Mouse (Mus musculus): ENCODE measurements at regions not wholly inside any gene's neighbourhood (a gene's known extent, or its start where the extent isn't known, plus 50 kb on each side); places are given as distances from the start of the nearest gene placed in this dataset.

DNA sequence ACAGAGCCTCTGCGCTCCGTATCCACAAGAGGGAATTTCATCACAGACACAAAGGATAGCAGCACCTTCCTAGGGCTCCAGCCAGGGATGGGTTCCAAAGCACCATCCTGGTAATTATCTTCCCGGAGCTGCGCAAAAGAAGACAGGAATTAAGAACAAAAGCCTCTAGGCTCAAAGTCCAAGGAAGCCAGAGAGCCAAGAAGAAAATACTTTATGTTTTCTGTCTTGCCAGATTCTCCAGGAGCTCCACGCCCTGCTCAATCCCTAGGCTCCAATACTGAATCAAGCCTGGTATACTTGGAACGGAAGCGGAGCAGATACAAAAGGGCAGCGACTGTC, 54.4 kb downstream of the Irf2bpl start:
- no peak for DNase-seq
- intact Hi-C loops (cut with DNase I), result no loop called here

DNA sequence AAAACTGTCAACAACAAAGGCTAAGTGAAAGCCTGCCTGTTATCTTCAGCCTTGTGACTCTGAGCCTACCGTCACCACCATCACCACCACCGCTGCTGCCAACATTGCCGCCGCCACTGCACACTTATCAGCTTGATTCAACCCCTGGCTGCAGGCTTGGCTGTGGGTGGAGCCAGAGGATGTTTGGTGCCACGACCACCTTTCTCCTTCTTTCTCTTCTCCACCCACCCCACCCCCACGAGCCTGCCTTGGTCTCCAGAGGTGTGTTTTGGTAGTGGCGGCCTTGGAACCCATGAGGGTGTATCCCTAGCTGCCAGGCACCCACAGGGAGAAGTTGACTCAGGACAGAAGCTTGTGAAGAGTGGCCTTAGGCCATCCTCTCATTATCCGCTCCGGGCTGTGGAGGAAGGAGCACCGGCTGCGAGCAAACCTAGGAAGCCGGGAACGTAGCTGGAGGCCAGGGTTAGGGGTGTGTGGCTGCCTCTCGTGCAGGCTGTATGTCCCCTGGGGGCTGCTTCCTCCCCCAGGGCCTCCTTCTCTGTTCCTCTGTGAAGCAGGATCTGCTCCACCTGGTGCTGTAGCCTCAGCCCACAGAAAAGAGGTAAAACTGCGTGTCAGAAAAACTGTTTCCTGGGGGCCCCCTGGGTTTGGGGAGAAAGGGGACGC, 54.9 kb downstream of the Irf2bpl start:
- intact Hi-C loops (cut with DNase I), result no loop called here
- DNase-seq, result peak; percentile 68 to 73

DNA sequence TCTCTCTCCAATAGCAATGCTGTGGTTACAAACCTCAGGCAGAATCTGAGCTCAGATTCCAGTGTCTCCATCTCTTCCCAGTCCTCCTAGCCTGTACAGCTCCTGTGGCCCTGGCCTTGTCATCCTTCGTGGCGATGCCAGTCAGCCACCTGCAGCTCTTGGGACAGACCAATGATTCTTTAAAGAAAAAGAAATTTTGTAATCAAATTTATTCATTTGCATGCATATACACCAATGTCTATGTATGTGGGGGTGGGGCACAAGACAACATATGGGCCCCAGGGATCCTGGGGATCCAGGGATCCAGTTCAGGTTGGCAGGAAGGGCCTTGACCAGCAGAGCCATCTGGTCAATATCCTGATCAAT, 57.4 kb downstream of the Irf2bpl start:
- intact Hi-C loops (cut with DNase I), result no loop called here
- no peak for DNase-seq

DNA sequence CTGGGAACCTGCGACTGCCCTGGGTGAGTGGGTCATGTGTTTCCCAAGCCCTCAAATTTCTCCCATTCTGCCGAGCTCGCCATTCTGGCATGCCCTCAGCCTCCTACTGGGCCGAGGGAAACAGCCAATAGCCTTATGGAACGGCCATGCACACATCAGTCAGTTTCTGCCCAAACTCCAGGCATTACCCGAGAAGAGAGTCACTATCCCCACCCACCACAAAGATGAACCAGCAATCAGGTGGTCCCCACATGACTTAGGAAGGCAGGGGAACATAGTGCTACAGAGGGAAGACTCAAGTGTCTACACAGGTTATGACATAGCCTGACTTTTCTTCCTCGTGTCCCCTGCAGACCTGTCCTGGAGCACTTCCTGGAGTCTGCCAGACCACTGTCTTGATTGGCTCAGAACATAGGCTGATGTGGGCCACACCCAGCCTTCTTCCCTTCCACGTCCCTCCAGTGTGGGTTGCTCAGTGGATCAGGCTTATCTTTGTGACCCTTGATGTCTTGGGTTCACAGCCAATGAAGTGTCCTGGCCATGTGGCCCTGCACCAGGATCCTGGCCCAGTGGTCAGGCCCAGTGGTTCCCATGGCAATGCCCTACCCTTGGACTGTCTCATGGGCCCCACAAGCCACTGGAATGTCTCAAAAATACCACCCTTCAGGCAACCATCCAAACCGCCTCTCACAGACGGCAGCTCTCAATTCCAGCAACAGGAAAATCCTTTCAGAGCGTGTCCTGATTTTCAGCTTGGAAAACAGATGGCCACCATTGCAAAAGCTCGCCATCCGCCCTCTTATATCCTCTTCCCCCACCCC, 58.0 kb downstream of the Irf2bpl start:
- peak; percentile 63 to 71 for DNase-seq
- intact Hi-C loops (cut with DNase I), result no loop called here

DNA sequence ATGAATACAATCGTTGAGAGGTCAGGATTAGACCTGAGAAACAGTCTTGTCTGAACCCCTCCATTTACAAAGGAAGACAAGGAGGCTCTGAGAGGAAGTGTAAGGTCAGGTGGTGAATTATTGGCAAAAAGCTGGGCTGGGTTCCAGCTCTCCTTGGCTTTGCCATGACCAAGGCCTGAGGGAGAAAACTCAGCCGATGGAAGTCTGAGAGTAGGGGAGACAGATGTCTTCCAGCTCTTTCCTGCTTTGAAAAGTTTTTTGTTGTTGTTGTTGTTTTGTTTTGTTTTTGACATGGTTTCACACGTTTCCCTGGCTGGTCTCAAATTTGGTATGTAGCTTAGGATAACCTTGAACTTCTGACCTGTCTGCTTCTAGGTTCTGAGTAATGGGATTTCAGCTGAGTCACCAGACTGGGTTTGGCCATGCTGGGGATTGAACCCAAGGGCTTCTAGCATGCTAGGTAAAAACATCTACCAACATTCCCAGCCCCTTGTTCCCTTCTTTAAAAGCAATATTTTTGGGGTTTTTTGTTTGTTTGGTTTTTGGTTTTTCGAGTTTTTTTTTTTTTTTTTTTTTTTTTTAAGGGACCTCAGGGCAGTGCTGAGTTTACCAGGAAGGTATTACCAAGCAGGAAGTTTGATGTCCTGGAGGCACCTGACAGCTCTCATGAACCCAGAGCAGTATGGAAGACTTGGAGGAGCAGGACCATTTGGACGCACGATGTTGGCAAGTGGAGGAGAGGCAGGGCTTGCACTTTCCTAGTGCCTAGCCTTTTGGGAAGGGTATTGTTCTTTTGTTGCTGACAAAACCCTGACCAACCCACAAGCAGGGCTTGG, 58.8 kb downstream of the Irf2bpl start:
- DNase-seq, result no peak
- intact Hi-C loops (cut with DNase I), result loop anchor here (2.0 kb wide), 2 partner anchors 25 to 57 kb away; no protein-coding TSS in a partner anchor

DNA sequence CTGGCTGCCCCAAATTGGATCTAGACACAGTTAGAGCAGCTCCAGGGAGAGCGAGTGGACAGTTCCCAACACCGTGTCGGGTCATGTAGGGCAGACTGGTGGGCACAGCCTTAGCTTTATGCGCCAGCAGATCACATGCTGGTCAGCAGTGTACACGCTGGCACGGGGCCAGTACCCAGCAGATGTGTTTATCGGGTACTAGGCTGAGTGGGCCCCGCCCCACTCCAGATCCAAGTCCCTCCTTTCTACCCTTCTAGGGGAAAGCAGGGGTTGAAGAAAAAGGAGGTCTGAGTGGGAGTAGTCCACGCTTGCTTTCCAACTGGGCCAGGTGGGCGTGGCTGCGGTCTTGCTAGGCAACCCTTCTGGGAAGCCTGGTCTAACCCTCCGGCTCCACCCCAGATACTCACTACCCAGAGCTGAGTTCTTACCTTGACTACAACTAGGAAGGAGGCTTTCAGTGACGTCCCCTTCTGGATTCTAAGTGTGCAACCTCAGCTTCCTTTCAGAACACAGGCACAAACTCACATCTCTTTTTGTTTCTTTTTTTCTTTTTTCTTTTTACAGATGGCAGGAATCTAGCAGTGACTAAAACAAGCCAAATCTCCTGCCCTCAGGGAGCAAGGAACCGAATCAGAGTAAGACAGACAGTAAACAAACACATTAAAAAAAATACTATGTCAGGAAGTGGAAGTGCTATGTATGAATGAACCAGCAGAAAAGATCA, 59.6 kb downstream of the Irf2bpl start:
- peak; percentile 94 to 95 for DNase-seq
- intact Hi-C loops (cut with DNase I), result loop anchor here (2.0 kb wide), 2 partner anchors 24 to 58 kb away; no protein-coding TSS in a partner anchor

DNA sequence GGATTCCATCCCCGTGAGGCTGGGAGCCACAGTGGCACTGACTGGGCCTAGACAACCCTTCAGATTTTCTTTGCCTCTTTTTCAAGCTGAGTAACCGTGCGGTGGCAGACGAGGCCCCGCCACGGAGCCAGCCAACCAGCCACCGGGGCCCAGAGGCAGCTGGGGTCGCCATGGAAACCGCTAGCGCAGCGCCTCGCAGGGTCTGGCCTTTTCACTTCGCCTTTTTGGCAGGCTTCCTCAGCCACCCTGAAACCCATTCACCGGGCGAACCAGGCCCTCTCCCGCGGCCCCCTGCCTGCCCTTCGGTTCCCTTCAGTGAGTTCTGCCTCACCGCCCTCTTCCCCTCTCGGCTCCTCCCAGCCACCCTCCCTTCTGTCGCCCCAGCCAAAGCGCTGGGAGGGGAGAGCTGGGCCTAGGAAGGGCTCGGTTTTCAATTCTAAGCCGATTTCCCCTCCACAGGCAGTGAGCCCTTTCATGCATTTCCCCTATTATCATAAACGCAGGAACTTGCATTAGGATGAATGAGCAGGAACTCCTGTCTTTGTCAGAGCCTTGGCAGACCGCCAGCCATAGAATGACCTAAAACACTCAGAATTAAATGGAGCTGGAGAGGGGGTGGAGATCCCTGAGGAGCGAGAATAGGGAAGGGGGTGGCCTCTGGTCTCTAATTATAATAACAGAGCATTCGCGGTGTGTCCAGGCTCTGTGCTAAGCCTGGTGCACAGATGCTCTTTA, 60.6 kb downstream of the Irf2bpl start:
- DNase-seq, result peak; percentile 93 to 94
- intact Hi-C loops (cut with DNase I), result loop anchor here (2.0 kb wide), 2 partner anchors 23 to 59 kb away; no protein-coding TSS in a partner anchor

DNA sequence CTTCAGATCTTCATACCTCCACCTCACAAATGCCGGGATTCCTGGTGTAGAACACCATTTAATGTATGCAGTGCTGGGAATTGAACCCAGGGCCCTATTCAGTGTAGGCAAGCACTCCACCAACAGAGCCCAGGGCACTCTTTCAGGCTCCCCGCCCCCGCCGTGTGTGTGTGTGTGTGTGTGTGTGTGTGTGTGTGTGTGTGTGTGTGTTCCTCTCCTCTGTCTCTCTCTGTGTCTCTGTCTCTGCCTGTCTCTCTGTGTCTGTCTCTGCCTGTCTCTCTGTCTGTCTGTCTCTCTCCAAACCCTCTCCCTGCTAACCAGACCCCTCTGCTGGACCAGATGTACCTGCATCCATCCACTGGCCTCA, 61.1 kb downstream of the Irf2bpl start:
- intact Hi-C loops (cut with DNase I), result no loop called here
- no peak for DNase-seq

DNA sequence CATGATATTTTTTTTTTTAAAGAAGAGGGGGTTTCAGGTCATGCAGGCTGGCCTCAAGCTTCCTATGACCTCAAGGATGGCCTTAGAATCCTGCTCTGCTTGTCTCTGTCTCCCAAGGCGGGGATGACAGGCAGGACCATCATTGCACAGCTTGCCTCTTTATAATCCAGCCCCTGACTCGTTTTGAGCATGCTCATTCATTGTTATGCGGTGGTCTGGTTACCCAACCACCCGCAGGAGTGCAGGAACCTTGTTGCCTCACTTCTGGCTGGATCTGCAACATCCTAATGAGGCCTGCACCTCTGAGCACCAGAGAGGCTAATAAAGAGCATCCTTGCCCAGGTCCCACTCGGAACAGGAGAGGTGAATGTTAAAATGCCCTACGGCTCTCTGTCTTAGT, 63.4 kb downstream of the Irf2bpl start:
- intact Hi-C loops (cut with DNase I), result no loop called here
- no peak for DNase-seq

DNA sequence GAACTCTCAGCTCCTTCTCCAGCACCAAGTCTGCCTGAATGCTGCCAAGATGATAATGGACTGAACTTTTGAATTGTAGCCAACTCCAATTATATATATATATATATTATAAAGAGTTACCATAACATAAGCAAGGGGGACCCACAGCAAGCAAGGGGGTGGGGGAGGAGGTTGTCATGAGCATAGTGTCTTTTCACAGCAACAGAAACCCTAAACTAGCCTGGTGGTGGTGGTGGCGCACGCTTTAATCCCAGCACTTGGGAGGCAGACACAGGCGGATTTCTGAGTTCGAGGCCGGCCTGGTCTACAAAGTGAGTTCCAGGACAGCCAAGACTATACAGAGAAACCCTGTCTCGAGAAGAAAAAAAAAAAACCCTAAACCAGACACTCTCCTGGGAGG, 65.0 kb downstream of the Irf2bpl start:
- no peak for DNase-seq
- intact Hi-C loops (cut with DNase I), result no loop called here

DNA sequence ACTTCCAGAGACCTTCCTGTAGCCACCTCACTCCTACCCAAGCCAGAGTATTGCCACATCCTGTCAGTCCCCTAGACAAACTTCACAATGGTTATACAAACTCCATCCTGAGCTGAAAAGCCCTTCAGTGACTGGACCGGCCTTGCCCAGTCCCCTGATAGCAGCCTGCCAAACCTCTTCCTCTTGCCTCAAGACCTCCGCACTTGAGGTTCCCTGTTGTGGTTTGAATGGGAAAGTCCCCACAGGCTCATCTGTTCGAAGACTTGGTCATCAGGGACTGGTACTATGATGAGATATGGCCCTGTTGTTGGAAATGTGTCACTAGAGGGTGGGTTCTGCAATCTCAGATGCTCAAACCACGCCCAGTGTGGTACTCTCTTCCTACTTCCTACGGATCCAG, 65.4 kb downstream of the Irf2bpl start:
- no peak for DNase-seq
- intact Hi-C loops (cut with DNase I), result no loop called here

DNA sequence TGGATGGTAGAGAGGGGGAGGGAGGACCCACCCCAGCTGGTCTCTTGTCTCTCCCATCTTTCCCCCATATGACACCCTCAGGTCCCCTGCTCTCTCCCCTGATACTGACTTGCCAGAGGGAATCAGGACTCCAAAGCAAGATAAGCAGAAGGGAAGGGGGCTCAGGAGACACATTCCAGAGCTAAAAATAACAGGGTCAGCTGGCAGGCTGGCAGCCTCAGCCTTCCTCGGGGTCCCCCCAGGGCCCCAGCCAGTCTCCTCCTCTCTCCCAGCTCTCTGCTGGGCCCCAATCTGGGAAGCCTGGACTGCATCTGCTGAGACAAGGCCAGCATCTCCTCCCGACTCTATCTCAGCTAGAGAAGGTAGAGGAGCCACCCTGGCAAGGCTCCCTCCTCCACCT, 66.4 kb downstream of the Irf2bpl start:
- peak in 1 of 2 experiments; percentile 48 for DNase-seq

DNA sequence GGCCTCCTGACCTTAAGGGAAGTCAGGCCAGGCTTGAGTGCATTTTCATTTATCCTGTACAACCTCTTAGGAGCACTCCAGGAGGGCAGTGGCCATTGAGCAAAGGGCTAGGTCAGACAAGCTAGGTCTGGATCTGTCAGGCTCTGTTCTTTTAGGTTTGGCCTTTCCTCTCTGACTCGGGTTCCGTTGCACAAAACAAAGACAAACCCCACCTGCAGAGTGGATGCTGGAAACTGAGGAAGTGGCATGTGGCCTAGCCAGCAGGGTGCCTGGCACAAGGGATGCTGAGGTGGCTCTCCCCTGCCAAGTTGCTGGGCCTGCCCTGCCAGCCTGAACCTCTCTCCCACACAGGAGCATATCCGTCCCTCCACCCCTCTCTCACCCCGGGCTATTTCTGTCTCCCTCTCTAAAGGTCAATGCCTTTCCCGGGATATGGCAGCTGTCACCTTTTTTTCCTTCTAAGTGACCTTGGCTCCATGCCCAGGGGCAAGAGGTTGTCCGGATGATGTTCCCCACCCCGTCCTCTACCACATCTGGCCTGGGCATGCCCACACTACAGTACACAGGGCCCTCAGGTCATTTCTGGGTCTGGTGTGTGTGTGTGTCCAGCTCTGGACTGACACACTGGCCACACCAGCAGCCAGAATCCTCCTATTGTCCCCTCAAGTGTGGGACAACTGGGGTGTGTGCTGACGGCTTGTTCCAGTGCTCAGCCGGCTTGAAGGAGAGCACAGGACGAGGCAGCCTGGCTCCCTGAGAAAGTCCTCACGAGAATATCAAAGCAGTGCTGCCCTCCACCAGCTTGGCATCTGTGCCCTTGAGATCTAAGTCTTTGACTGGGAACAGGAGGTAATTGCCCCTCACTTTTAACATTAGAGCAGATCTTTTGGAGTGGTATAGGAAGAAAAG, 67.6 kb downstream of the Irf2bpl start:
- intact Hi-C loops (cut with DNase I), result loop anchor here (2.0 kb wide), 1 partner anchor 16 kb away; no protein-coding TSS in a partner anchor
- peak; percentile 84 to 89 for DNase-seq

More for the DNA sequence above, 66.4 kb downstream of the Irf2bpl start:
- intact Hi-C loops (cut with DNase I), result no loop called here

DNA sequence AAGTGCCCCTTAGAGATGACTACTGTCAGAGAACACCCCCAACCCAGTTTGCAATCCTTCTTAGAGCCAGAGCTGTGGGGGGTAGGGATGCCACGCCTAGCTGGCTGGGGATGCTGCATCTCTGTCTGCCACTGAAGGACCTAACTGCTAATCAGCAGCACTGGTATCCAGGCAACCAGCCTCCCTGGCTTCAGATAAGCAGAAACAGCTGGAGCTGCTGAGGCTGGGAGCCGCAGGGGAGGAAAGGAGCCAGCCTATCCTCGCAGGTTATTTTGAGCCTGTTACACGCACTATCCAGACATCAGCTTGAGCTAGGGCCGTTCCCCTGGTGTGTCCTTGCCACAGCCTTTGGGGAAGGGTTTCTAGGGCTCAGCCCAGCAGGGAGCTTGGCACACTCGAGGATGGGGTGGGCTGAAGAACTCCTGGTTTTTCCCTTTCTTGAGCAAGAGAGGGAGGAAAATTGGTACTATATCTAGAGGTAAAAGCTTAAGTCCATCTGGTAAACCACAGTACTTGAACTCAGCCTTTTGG, 68.4 kb downstream of the Irf2bpl start:
- DNase-seq, result peak; percentile 82 to 87
- intact Hi-C loops (cut with DNase I), result loop anchor here (2.0 kb wide), 1 partner anchor 15 kb away; no protein-coding TSS in a partner anchor

DNA sequence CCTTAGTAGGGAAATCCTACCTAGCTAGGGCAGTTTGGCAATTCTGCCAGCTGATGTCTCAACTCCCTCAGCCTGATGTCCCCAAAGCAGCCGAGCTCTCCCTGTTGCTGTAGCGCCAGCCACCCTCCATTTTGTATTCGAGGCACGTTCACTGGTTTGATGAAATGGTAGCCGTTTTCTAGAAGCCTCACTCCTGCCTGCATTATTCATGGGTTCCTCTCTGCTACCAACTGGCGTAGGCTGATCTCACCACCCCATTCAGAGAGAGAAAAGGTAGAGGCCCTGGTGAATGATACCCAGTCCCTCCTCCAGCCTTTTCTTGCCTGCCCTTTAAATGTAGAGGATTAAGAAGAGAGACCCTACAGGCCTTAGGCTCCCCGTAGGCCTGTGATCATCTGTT, 69.9 kb downstream of the Irf2bpl start:
- intact Hi-C loops (cut with DNase I), result no loop called here

More for the DNA sequence above, 69.9 kb downstream of the Irf2bpl start:
- no peak for DNase-seq

All from heart, postnatal 10 days (tissue).